In the genomic region with DNA sequence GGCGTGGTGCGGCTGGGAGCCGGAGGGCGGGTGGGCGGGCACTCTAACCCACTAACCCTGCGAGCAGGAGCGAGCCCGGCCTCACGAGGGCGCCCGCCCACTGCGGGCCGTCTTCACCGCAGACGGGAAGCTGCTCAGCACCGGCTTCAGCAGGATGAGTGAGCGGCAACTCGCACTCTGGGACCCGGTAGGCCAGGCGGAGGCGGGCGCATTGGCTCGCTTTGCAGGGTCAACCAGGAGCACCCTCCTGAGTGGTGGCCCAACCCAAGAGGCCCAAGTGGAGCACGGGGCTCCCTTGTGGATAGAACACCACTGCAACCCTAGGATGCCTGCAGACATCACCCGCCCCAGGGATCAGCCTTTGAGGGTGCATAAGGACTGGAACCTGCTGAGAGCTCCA, we compare ENCODE assay signal across 8 mouse cellular contexts. TPM values are rescaled to one million over a fixed set of nuclear protein-coding genes. Genes with fewer than 3 reads are reported as not detected.
DNase-seq lines count a peak whose midpoint lies in the region; ATAC-seq and TF ChIP-seq lines count a peak whose summit lies in the region.

No protein-coding gene starts in this region.

- DNase-seq in A20 (ENCODE audit: low read depth, low spot score) (peak; percentile 86), G1E (ENCODE audit: low spot score) (peak; percentile 58)
- DNase-seq in embryo, embryonic 10.5 days (ENCODE audit: low spot score), result peak; percentile 63
- peak; percentile 62 for DNase-seq in retina, embryonic 14.5 days (ENCODE audit: low spot score)
- DNase-seq in urinary bladder, adult 2 months (ENCODE audit: low spot score), result peak; percentile 65

- no peak overlapping the region for H3K9ac ChIP-seq in heart, embryonic 12.5 days
- no peak overlapping the region for H3K9ac ChIP-seq in kidney, embryonic 16.5 days (replicated peaks; ENCODE audit: low read length)
- H3K9ac ChIP-seq in liver, embryonic 16.5 days (ENCODE audit: low read depth, low read length), result no peak overlapping the region

- H3K4me3 ChIP-seq in G1E (ENCODE audit: low read depth, low read length), result no peak overlapping the region
- H3K4me3 ChIP-seq in heart, embryonic 12.5 days, result peak overlapping the region; percentile 3; the same call in 1 of the 2 replicates
- peak overlapping the region; percentile 18 for H3K4me3 ChIP-seq in kidney, embryonic 16.5 days (ENCODE audit: low read length)
- no peak overlapping the region for H3K4me3 ChIP-seq in liver, embryonic 16.5 days (ENCODE audit: low read depth, low read length)

- peaks cover 7% of the 10 kb centered on the region; the same call in 1 of the 2 replicates for H3K4me1 ChIP-seq in G1E (ENCODE audit: insufficient read depth, low read depth, low read length)
- peaks cover 51% of the 10 kb centered on the region for H3K4me1 ChIP-seq in heart, embryonic 12.5 days (replicated peaks)
- H3K4me1 ChIP-seq in kidney, embryonic 16.5 days (ENCODE audit: insufficient read depth, low read length), result peaks cover 10% of the 10 kb centered on the region
- H3K4me1 ChIP-seq in liver, embryonic 16.5 days (ENCODE audit: control insufficient read depth, low read depth, low read length), result peaks cover 12% of the 10 kb centered on the region

- no peak for ATAC-seq in G1E (ENCODE audit: extremely low read depth, insufficient number of reproducible peaks, low FRiP score, poor library complexity, severe bottlenecking)
- ATAC-seq in heart, embryonic 12.5 days (ENCODE audit: insufficient number of reproducible peaks, low FRiP score), result no peak
- ATAC-seq in kidney, embryonic 16.5 days (ENCODE audit: low FRiP score, low TSS enrichment), result peak; percentile 33
- peak; percentile 61 for ATAC-seq in liver, embryonic 16.5 days (ENCODE audit: low read depth)

- WGBS in heart, embryonic 12.5 days, result 5% methylated on average over 25 of the region's 25 CpGs
- 2% methylated on average over 20 of the region's 25 CpGs for WGBS in kidney, embryonic 16.5 days
- WGBS in liver, embryonic 16.5 days (ENCODE audit: insufficient replicate concordance), result 3% methylated on average over 25 of the region's 25 CpGs

- no peaks in the 10 kb centered on the region for H3K9me3 ChIP-seq in G1E (replicated peaks)
- H3K9me3 ChIP-seq in heart, embryonic 12.5 days (replicated peaks), result no peaks in the 10 kb centered on the region
- H3K9me3 ChIP-seq in kidney, embryonic 16.5 days (ENCODE audit: low read length), result no peaks in the 10 kb centered on the region
- H3K9me3 ChIP-seq in liver, embryonic 16.5 days (replicated peaks; ENCODE audit: control insufficient read depth, low read length), result no peaks in the 10 kb centered on the region

- peaks cover 70% of the 10 kb centered on the region for H3K27me3 ChIP-seq in G1E (ENCODE audit: insufficient read depth, low read length)
- peaks cover 43% of the 10 kb centered on the region for H3K27me3 ChIP-seq in heart, embryonic 12.5 days (replicated peaks)
- peaks cover 50% of the 10 kb centered on the region for H3K27me3 ChIP-seq in kidney, embryonic 16.5 days (ENCODE audit: insufficient read depth, low read length)
- H3K27me3 ChIP-seq in liver, embryonic 16.5 days (ENCODE audit: control insufficient read depth, insufficient read depth, low read depth, low read length), result peaks cover 47% of the 10 kb centered on the region

- H3K4me2 ChIP-seq in heart, embryonic 12.5 days, result peak overlapping the region; percentile 30
- H3K4me2 ChIP-seq in kidney, embryonic 16.5 days (replicated peaks; ENCODE audit: low read depth, low read length), result peak overlapping the region; percentile 37
- peak overlapping the region; percentile 35 for H3K4me2 ChIP-seq in liver, embryonic 16.5 days (ENCODE audit: low read depth, low read length)

- H3K27ac ChIP-seq in heart, embryonic 12.5 days (ENCODE audit: poor library complexity, severe bottlenecking), result no peak overlapping the region
- no peak overlapping the region for H3K27ac ChIP-seq in kidney, embryonic 16.5 days (ENCODE audit: low read length)
- no peak overlapping the region for H3K27ac ChIP-seq in liver, embryonic 16.5 days (ENCODE audit: low read length)

- no peaks in the 10 kb centered on the region for H3K36me3 ChIP-seq in G1E (replicated peaks)
- peaks cover 26% of the 10 kb centered on the region for H3K36me3 ChIP-seq in heart, embryonic 12.5 days
- peaks cover 14% of the 10 kb centered on the region for H3K36me3 ChIP-seq in kidney, embryonic 16.5 days (ENCODE audit: insufficient read depth, low read length)
- no peaks in the 10 kb centered on the region for H3K36me3 ChIP-seq in liver, embryonic 16.5 days (ENCODE audit: control insufficient read depth, insufficient read depth)

- TF ChIP-seq CTCF in G1E (IDR thresholded peaks at IDR 0.05; ENCODE audit: low read depth, low read length), result no peak

RNA-seq across cellular contexts. Expression of a gene that starts 4.9 kb away (rescaled TPM):
- total RNA-seq in G1E (2014; fragmentation: Nextera tagmentation) (not detected in 2 replicates), G1E (2017) (0.11 TPM in 1 of 2 replicates, not detected in the other)
- not detected in 2 replicates for polyA plus RNA-seq in G1E (2012)
- 30.1 and 32.0 TPM in 2 replicates for polyA plus RNA-seq in heart, embryonic 12.5 days (2016; fragmentation: Nextera tagmentation; extraction: Ambion mirVana)
- 0.25 and 0.51 TPM in 2 replicates for polyA plus RNA-seq in kidney, embryonic 16.5 days (2015; fragmentation: Nextera tagmentation; extraction: Ambion mirVana)
- 0.16 and 0.45 TPM in 2 replicates for polyA plus RNA-seq in liver, embryonic 16.5 days (2015; fragmentation: Nextera tagmentation; extraction: Ambion mirVana)
- 16.2 and 19.9 TPM in 2 replicates for polyA plus RNA-seq in urinary bladder, adult 2 months (2012; rRNA removed)

RNA-seq across cellular contexts. Expression of a gene that starts 22.3 kb away (rescaled TPM):
- total RNA-seq in G1E (2014; fragmentation: Nextera tagmentation) (1.3 TPM in 1 of 2 replicates, not detected in the other), G1E (2017) (0.12 TPM in 1 of 2 replicates, not detected in the other)
- polyA plus RNA-seq in G1E (2012), result 0.36 and 0.41 TPM in 2 replicates
- polyA plus RNA-seq in heart, embryonic 12.5 days (2016; fragmentation: Nextera tagmentation; extraction: Ambion mirVana), result 3.7 and 4.8 TPM in 2 replicates
- polyA plus RNA-seq in kidney, embryonic 16.5 days (2015; fragmentation: Nextera tagmentation; extraction: Ambion mirVana), result 3.5 and 4.0 TPM in 2 replicates
- polyA plus RNA-seq in liver, embryonic 16.5 days (2015; fragmentation: Nextera tagmentation; extraction: Ambion mirVana), result 0.37 and 0.41 TPM in 2 replicates
- 21.8 and 22.3 TPM in 2 replicates for polyA plus RNA-seq in urinary bladder, adult 2 months (2012; rRNA removed)

RNA-seq across cellular contexts. Expression of a gene that starts 26.2 kb away (rescaled TPM):
- total RNA-seq in G1E (2014; fragmentation: Nextera tagmentation), result 42.8 and 51.4 TPM in 2 replicates
- total RNA-seq in G1E (2017), result 9.5 and 9.6 TPM in 2 replicates
- 90.7 and 98.0 TPM in 2 replicates for polyA plus RNA-seq in G1E (2012)
- 9.3 and 10.2 TPM in 2 replicates for polyA plus RNA-seq in heart, embryonic 12.5 days (2016; fragmentation: Nextera tagmentation; extraction: Ambion mirVana)
- 9.7 and 13.0 TPM in 2 replicates for polyA plus RNA-seq in kidney, embryonic 16.5 days (2015; fragmentation: Nextera tagmentation; extraction: Ambion mirVana)
- polyA plus RNA-seq in liver, embryonic 16.5 days (2015; fragmentation: Nextera tagmentation; extraction: Ambion mirVana), result 1.3 and 1.5 TPM in 2 replicates
- 24.7 and 37.0 TPM in 2 replicates for polyA plus RNA-seq in urinary bladder, adult 2 months (2012; rRNA removed)

RNA-seq across cellular contexts. Expression of a gene that starts 47.8 kb away (rescaled TPM):
- total RNA-seq in G1E (2014; fragmentation: Nextera tagmentation), result 0.30 TPM in 1 of 2 replicates, not detected in the other
- total RNA-seq in G1E (2017), result 0.12 and 0.27 TPM in 2 replicates
- 0.29 and 0.34 TPM in 2 replicates for polyA plus RNA-seq in G1E (2012)
- polyA plus RNA-seq in heart, embryonic 12.5 days (2016; fragmentation: Nextera tagmentation; extraction: Ambion mirVana), result 0.72 and 1.4 TPM in 2 replicates
- polyA plus RNA-seq in kidney, embryonic 16.5 days (2015; fragmentation: Nextera tagmentation; extraction: Ambion mirVana), result 2.0 and 2.2 TPM in 2 replicates
- polyA plus RNA-seq in liver, embryonic 16.5 days (2015; fragmentation: Nextera tagmentation; extraction: Ambion mirVana), result 3.9 and 5.1 TPM in 2 replicates
- polyA plus RNA-seq in urinary bladder, adult 2 months (2012; rRNA removed), result 0.71 and 1.1 TPM in 2 replicates

RNA-seq across cellular contexts. Expression of a gene that starts 48.6 kb away (rescaled TPM):
- total RNA-seq in G1E (2014; fragmentation: Nextera tagmentation) (1.4 and 7.0 TPM in 2 replicates), G1E (2017) (0.71 and 1.4 TPM in 2 replicates)
- 5.4 and 6.0 TPM in 2 replicates for polyA plus RNA-seq in G1E (2012)
- 29.4 and 30.2 TPM in 2 replicates for polyA plus RNA-seq in heart, embryonic 12.5 days (2016; fragmentation: Nextera tagmentation; extraction: Ambion mirVana)
- polyA plus RNA-seq in kidney, embryonic 16.5 days (2015; fragmentation: Nextera tagmentation; extraction: Ambion mirVana), result 34.1 and 36.1 TPM in 2 replicates
- polyA plus RNA-seq in liver, embryonic 16.5 days (2015; fragmentation: Nextera tagmentation; extraction: Ambion mirVana), result 3.4 and 3.7 TPM in 2 replicates
- 20.9 and 21.0 TPM in 2 replicates for polyA plus RNA-seq in urinary bladder, adult 2 months (2012; rRNA removed)

Comparison
In these comparisons a context has a peak if more than half of its experiments do, and no peak if none do; other contexts are left out.
1. ATAC-seq: peak in kidney, embryonic 16.5 days (single experiment) and liver, embryonic 16.5 days (single experiment); none in G1E (single experiment) and heart, embryonic 12.5 days (single experiment).
2. H3K4me3 ChIP-seq: peak in heart, embryonic 12.5 days (single experiment) and kidney, embryonic 16.5 days (single experiment); none in G1E (single experiment) and liver, embryonic 16.5 days (single experiment).
3. RNA of a gene that starts 4.9 kb away (polyA plus RNA-seq): 30.1 to 32.0 TPM in heart, embryonic 12.5 days and 16.2 to 19.9 TPM in urinary bladder, adult 2 months; 0.16 to 0.45 TPM in liver, embryonic 16.5 days, 0.25 to 0.51 TPM in kidney, embryonic 16.5 days and not detected in G1E; every median in the first group is over 10 times any median in the second.
4. Peak in every context shown above with its lines, with median percentiles within 50 percentile points of each other: DNase-seq and H3K4me2 ChIP-seq.